Mouse (Mus musculus) embryo, embryonic 11 days (tissue): Measurements from ENCODE around the gene Nedd1.
A peak's percentile ranks its signal among the peaks of the same experiment; 100 is the strongest.

Experiments
- DNase-seq: peaks from one replicate; pipeline ENCODE4 v3.0.0-alpha.2; 2015

Nedd1 gene

GRCm38 (mm10) chr10:92721771-92722619 lies at the start of gene Nedd1:
Gene Nedd1 (minus strand): TSS chr10:92722420.
- DNase-seq = peak; percentile 95

- no peak for DNase-seq
Measured at GRCm38 (mm10) chr10:92754359-92754758, 32.1 kb upstream of the Nedd1 start.

- no peak for DNase-seq
Measured at GRCm38 (mm10) chr10:92730339-92730738, 8.1 kb upstream of the Nedd1 start.

- DNase-seq = no peak
Measured at GRCm38 (mm10) chr10:92728723-92729122, 6.5 kb upstream of the Nedd1 start.

- no peak for DNase-seq
Measured at GRCm38 (mm10) chr10:92722620-92722988, 384 bp upstream of the Nedd1 start.

GRCm38 (mm10) chr10:92699032-92699431 lies 23.2 kb downstream of the Nedd1 start:
- peak; percentile 25 for DNase-seq

- no peak for DNase-seq
Measured at GRCm38 (mm10) chr10:92675056-92675455, 47.2 kb downstream of the Nedd1 start.

- no peak for DNase-seq
Measured at GRCm38 (mm10) chr10:92671906-92672305, 50.3 kb downstream of the Nedd1 start.

- DNase-seq = no peak
Measured at GRCm38 (mm10) chr10:92665287-92665686, 56.9 kb downstream of the Nedd1 start.

GRCm38 (mm10) chr10:92653266-92653665 lies 69.0 kb downstream of the Nedd1 start:
- no peak for DNase-seq

GRCm38 (mm10) chr10:92652399-92652920 lies 69.8 kb downstream of the Nedd1 start:
- DNase-seq = peak; percentile 57

GRCm38 (mm10) chr10:92651266-92651665 lies 71.0 kb downstream of the Nedd1 start:
- no peak for DNase-seq

- peak; percentile 7 for DNase-seq
Measured at GRCm38 (mm10) chr10:92649096-92649495, 73.1 kb downstream of the Nedd1 start.

- DNase-seq = no peak
Measured at GRCm38 (mm10) chr10:92647691-92648090, 74.5 kb downstream of the Nedd1 start.

GRCm38 (mm10) chr10:92643995-92644394 lies 78.2 kb downstream of the Nedd1 start:
- peak; percentile 10 for DNase-seq

GRCm38 (mm10) chr10:92641032-92641431 lies 81.2 kb downstream of the Nedd1 start:
- DNase-seq = no peak
